Mouse (Mus musculus) testis, adult 10 weeks (tissue): ENCODE measurements around the gene Zxdb. TPM values are rescaled to one million over a fixed set of nuclear protein-coding genes. Genes with fewer than 3 reads are reported as not detected.

Experiments used
- polyA plus RNA-seq: library from polyadenylated mRNA; stranded (reverse); fragments of 350-450 nt; fragmentation: Illumina TruSeq; extraction: RNeasy Lipid Tissue Mini Kit (QIAGEN cat#74804); gene quantifications from one replicate; pipeline ENCODE4 v1.2.3, GENCODE M21; 2014; ENCODE audit warnings: low read depth, low replicate concordance

The Zxdb gene
- 2.9 TPM for polyA plus RNA-seq

DNA sequence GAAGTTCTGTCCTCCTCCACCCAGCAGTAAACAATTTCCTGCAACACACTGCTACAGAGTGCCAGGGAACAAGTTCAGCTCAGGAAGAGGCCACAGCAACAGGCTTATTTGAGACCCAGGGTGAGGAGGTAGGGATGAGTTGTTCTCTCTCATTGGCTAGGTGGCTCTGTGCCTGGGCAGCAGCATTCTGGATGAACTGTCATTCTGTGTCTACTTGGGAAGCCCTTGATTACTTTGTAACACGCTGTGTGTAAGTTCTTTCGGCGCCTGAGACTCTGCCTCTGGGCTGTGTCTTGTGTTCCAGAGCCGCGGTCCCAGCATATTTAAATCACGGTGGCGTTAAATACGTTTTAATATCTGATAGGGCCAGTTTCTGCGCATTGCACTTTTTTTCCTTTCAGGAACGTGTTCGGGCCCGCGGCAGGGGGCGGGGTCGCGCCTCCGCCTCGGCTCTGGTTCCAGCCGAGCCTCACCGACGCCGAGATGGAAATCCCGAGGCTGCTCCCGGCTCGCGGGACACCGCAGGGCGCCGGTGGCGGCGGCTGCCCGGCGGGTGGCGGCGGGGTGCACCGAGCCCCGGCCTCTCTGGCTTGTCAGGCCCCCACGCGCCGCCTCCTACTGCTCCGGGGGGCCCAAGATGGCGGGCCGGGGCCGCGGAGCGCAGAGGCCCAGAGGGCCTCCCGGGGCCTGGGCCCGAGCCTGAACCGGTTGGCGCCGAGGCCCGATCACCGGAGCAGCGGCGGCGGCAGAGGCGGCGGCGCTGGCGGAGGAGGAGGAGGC, at the start of gene Zxdb:
TSS of gene Zxdb (plus strand) at position 378 of the 780 bp plus-strand sequence.

Other genes starting within 250 kb of the Zxdb start
- 62.9 TPM for gene Maged1, start 182.4 kb upstream of the Zxdb start, polyA plus RNA-seq
- gene Gspt2, start 88.5 kb upstream of the Zxdb start, polyA plus RNA-seq = 14.4 TPM